Mouse (Mus musculus): ENCODE results near the gene Baz2b. TPM values are rescaled to one million over a fixed set of nuclear protein-coding genes. Genes with fewer than 3 reads are reported as not detected.
A peak's percentile ranks its signal among the peaks of the same experiment; 100 is the strongest.

The Baz2b gene
- polyA plus RNA-seq, 1 experiment from 2014 or later: 60.4 TPM

- peak; percentile 21 for DNase-seq (ENCODE audit: extremely low spot score, low spot score)
- peaks cover 25% of the 10 kb centered on the region for H3K4me1 ChIP-seq
- H3K4me3 ChIP-seq: no peak overlapping the region
- WGBS: 65% methylated on average over 10 of the region's 10 CpGs
- H3K36me3 ChIP-seq (replicated peaks): peaks cover 13% of the 10 kb centered on the region
- no peak overlapping the region for H3K27ac ChIP-seq
- H3K27me3 ChIP-seq (ENCODE audit: poor library complexity, severe bottlenecking): no peaks in the 10 kb centered on the region
- H3K9me3 ChIP-seq: no peaks in the 10 kb centered on the region
These were observed 217.0 kb downstream of the Baz2b start for GRCm38 (mm10) chr2:59992488-59993189.

GRCm38 (mm10) chr2:59991775-59992174, 217.9 kb downstream of the Baz2b start:
- Histone ChIP-seq H3K4me3 (no peak overlapping the region), H3K4me1 (peaks cover 26% of the 10 kb centered on the region), H3K9me3 (no peaks in the 10 kb centered on the region), H3K27me3 (ENCODE audit: poor library complexity, severe bottlenecking) (no peaks in the 10 kb centered on the region), H3K27ac (no peak overlapping the region), H3K36me3 (replicated peaks) (peaks cover 13% of the 10 kb centered on the region)
- DNase-seq (ENCODE audit: extremely low spot score, low spot score): no peak

- H3K4me1 ChIP-seq: peaks cover 21% of the 10 kb centered on the region
- no peaks in the 10 kb centered on the region for H3K9me3 ChIP-seq
- DNase-seq (ENCODE audit: extremely low spot score, low spot score): peak; percentile 21
- H3K27ac ChIP-seq: no peak overlapping the region
- H3K27me3 ChIP-seq (ENCODE audit: poor library complexity, severe bottlenecking): no peaks in the 10 kb centered on the region
- 66% methylated on average over 6 of the region's 6 CpGs for WGBS
- H3K4me3 ChIP-seq: no peak overlapping the region
- peaks cover 15% of the 10 kb centered on the region for H3K36me3 ChIP-seq (replicated peaks)
These were observed 222.1 kb downstream of the Baz2b start for GRCm38 (mm10) chr2:59987521-59987920.

GRCm38 (mm10) chr2:59979488-59980220, 230.0 kb downstream of the Baz2b start:
- 84% methylated on average over 6 of the region's 6 CpGs for WGBS

GRCm38 (mm10) chr2:59976680-59977079, 233.0 kb downstream of the Baz2b start:
- Histone ChIP-seq H3K4me1 (no peaks in the 10 kb centered on the region), H3K9me3 (no peaks in the 10 kb centered on the region), H3K27ac (no peak overlapping the region), H3K36me3 (replicated peaks) (peaks cover 46% of the 10 kb centered on the region), H3K4me3 (no peak overlapping the region), H3K27me3 (ENCODE audit: poor library complexity, severe bottlenecking) (no peaks in the 10 kb centered on the region)
- 95% methylated on average over 5 of the region's 5 CpGs for WGBS
- no peak for DNase-seq (ENCODE audit: extremely low spot score, low spot score)

More at GRCm38 (mm10) chr2:59979488-59980220, 230.0 kb downstream of the Baz2b start:
- Histone ChIP-seq H3K9me3 (no peaks in the 10 kb centered on the region), H3K4me3 (no peak overlapping the region), H3K36me3 (replicated peaks) (peaks cover 43% of the 10 kb centered on the region), H3K4me1 (no peaks in the 10 kb centered on the region), H3K27me3 (ENCODE audit: poor library complexity, severe bottlenecking) (no peaks in the 10 kb centered on the region), H3K27ac (no peak overlapping the region)
- no peak for DNase-seq (ENCODE audit: extremely low spot score, low spot score)

- no peak overlapping the region for H3K27ac ChIP-seq
- 92% methylated on average over 6 of the region's 6 CpGs for whole genome bisulfite sequencing
- peaks cover 50% of the 10 kb centered on the region for H3K36me3 ChIP-seq (replicated peaks)
- no peaks in the 10 kb centered on the region for H3K9me3 ChIP-seq
- H3K27me3 ChIP-seq (ENCODE audit: poor library complexity, severe bottlenecking): no peaks in the 10 kb centered on the region
- H3K4me1 ChIP-seq: no peaks in the 10 kb centered on the region
- no peak for DNase-seq (ENCODE audit: extremely low spot score, low spot score)
- no peak overlapping the region for H3K4me3 ChIP-seq
These were observed 233.9 kb downstream of the Baz2b start for GRCm38 (mm10) chr2:59975772-59976171.

GRCm38 (mm10) chr2:59973962-59974361, 235.7 kb downstream of the Baz2b start:
- Histone ChIP-seq H3K9me3 (no peaks in the 10 kb centered on the region), H3K4me1 (no peaks in the 10 kb centered on the region), H3K36me3 (replicated peaks) (peaks cover 64% of the 10 kb centered on the region), H3K27ac (no peak overlapping the region), H3K4me3 (no peak overlapping the region), H3K27me3 (ENCODE audit: poor library complexity, severe bottlenecking) (no peaks in the 10 kb centered on the region)
- WGBS: 95% methylated on average over 5 of the region's 5 CpGs
- no peak for DNase-seq (ENCODE audit: extremely low spot score, low spot score)

GRCm38 (mm10) chr2:59973104-59973641, 236.5 kb downstream of the Baz2b start:
- no peak for DNase-seq (ENCODE audit: extremely low spot score, low spot score)
- 94% methylated on average over 4 of the region's 4 CpGs for WGBS
- H3K27ac ChIP-seq: no peak overlapping the region

GRCm38 (mm10) chr2:59970511-59970910, 239.1 kb downstream of the Baz2b start:
- WGBS: 90% methylated on average over 9 of the region's 9 CpGs
- Histone ChIP-seq H3K27me3 (ENCODE audit: poor library complexity, severe bottlenecking) (no peaks in the 10 kb centered on the region), H3K36me3 (replicated peaks) (peaks cover 61% of the 10 kb centered on the region), H3K27ac (no peak overlapping the region), H3K4me1 (no peaks in the 10 kb centered on the region), H3K9me3 (no peaks in the 10 kb centered on the region), H3K4me3 (no peak overlapping the region)
- DNase-seq (ENCODE audit: extremely low spot score, low spot score): no peak

More at GRCm38 (mm10) chr2:59973104-59973641, 236.5 kb downstream of the Baz2b start:
- H3K36me3 ChIP-seq (replicated peaks): peaks cover 68% of the 10 kb centered on the region
- H3K4me3 ChIP-seq: no peak overlapping the region
- no peaks in the 10 kb centered on the region for H3K4me1 ChIP-seq
- no peaks in the 10 kb centered on the region for H3K9me3 ChIP-seq
- H3K27me3 ChIP-seq (ENCODE audit: poor library complexity, severe bottlenecking): no peaks in the 10 kb centered on the region

- no peaks in the 10 kb centered on the region for H3K27me3 ChIP-seq (ENCODE audit: poor library complexity, severe bottlenecking)
- no peak for DNase-seq (ENCODE audit: extremely low spot score, low spot score)
- no peak overlapping the region for H3K27ac ChIP-seq
- H3K4me1 ChIP-seq: no peaks in the 10 kb centered on the region
- no peak overlapping the region for H3K4me3 ChIP-seq
- H3K9me3 ChIP-seq: no peaks in the 10 kb centered on the region
- H3K36me3 ChIP-seq (replicated peaks): peaks cover 49% of the 10 kb centered on the region
- 90% methylated on average over 10 of the region's 10 CpGs for WGBS
These were observed 240.5 kb downstream of the Baz2b start for GRCm38 (mm10) chr2:59969099-59969498.

GRCm38 (mm10) chr2:59968593-59968992, 241.0 kb downstream of the Baz2b start:
- Histone ChIP-seq H3K4me3 (no peak overlapping the region), H3K4me1 (no peaks in the 10 kb centered on the region), H3K27me3 (ENCODE audit: poor library complexity, severe bottlenecking) (no peaks in the 10 kb centered on the region), H3K27ac (no peak overlapping the region), H3K36me3 (replicated peaks) (peaks cover 49% of the 10 kb centered on the region), H3K9me3 (no peaks in the 10 kb centered on the region)
- 95% methylated on average over 7 of the region's 7 CpGs for whole genome bisulfite sequencing
- DNase-seq (ENCODE audit: extremely low spot score, low spot score): no peak

- H3K36me3 ChIP-seq (replicated peaks): peaks cover 65% of the 10 kb centered on the region
- H3K9me3 ChIP-seq: no peaks in the 10 kb centered on the region
- H3K27ac ChIP-seq: no peak overlapping the region
- H3K4me1 ChIP-seq: no peaks in the 10 kb centered on the region
- no peak overlapping the region for H3K4me3 ChIP-seq
- no peak for DNase-seq (ENCODE audit: extremely low spot score, low spot score)
- 89% methylated on average over 6 of the region's 6 CpGs for whole genome bisulfite sequencing
- H3K27me3 ChIP-seq (ENCODE audit: poor library complexity, severe bottlenecking): no peaks in the 10 kb centered on the region
These were observed 243.2 kb downstream of the Baz2b start for GRCm38 (mm10) chr2:59966454-59966853.

- no peaks in the 10 kb centered on the region for H3K27me3 ChIP-seq (ENCODE audit: poor library complexity, severe bottlenecking)
- no peaks in the 10 kb centered on the region for H3K4me1 ChIP-seq
- no peak for DNase-seq (ENCODE audit: extremely low spot score, low spot score)
- H3K27ac ChIP-seq: no peak overlapping the region
- no peak overlapping the region for H3K4me3 ChIP-seq
- WGBS: 84% methylated on average over 5 of the region's 5 CpGs
- H3K36me3 ChIP-seq (replicated peaks): peaks cover 65% of the 10 kb centered on the region
- H3K9me3 ChIP-seq: no peaks in the 10 kb centered on the region
These were observed 246.6 kb downstream of the Baz2b start for GRCm38 (mm10) chr2:59963011-59963410.
